Mouse (Mus musculus): ENCODE results near the gene Pknox2.

Gene Pknox2

DNA sequence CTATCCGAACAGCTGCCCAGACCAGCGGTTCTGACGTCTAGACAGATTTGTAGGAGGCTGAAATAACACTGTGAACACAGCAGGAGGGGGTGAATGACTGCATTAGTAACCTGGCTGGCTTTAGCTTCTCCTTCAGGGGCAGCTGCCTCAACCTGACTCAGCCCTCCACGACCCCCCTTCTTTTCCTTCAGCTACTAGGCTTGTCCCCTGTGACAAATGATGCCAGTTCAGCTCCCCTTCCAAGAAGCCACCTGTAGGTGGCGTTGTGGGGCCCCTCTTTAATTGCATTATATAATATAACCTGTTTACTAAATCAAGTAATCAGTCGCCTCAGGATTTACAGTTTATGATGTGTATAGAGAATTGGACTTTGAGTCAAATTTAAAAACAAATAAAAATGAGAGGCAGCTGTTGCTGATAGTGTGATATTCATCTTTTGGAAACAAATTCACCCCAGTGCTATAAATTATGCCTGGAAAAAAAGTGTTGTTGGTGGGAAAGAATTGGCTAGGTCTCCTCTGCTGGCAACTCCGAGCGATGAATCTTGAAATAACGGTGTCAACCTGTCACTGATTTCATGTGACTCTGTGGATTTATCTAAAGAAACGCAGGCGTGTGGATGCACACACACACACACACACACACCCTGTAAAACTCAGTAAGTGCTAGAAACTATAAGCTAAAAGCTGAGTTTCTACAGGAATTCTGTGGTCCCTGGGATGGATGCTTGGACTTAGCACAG lies 173.6 kb downstream of the Pknox2 start:
- peak; percentile 64 to 74 for DNase-seq

DNA sequence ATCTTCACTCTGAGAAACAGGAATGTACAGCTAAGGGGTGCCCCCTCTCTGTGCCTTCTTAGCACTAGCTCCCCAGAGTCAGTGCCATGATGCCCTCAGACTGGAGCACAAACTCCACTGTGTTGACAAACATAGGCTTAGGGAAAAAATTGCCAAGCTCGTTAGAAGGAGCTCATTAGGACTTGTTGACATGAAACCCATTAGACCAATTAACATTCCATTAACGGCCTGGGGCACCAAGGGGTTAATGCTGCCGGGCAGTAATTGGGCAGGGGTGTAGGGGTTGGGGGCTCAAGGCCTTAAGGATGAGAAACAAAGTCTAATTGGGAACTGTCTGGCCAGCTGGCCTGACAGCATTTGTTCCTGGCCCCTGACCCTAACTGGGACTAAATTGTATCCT lies 175.1 kb downstream of the Pknox2 start:
- DNase-seq: no peak

DNA sequence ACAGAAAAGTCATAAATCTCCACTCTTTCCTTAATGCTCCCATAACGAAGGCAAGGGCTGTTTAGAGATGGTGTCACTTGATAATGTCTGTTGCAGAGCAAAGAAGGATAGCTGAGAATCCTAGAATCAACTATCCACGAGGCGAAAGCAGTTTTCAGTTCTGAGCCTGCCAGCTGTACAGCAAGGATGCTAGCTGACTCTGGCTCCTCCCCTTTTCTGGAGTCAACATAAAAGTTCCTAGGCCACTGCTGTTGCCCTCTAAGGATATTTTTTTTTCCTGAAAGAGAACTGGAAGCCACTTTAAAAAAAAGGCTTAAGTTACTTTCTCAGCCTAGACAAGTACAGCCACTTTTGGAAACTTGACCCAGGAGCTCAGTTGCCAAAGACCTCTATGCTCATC lies 176.1 kb downstream of the Pknox2 start:
- no peak for DNase-seq

DNA sequence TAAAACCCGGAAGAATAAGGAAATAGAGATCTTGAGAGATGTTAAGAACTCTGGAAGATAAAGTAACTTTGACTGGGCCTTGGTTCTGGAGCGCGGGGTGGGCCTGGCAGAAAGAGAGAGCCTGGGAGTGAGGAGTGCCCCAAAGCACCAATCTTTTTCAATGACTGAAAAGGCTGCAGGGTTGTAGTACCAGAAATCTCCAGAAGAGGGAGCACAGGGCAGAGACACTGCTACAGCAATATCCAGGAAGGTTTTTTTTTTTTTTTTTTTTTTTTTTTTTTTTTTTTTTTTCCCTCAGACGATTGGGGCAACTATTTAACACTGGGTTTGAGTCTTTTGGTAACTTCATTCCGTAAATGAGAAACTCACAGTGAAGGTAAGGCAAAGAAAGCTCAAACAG lies 176.6 kb downstream of the Pknox2 start:
- peak; percentile 87 to 90 for DNase-seq

DNA sequence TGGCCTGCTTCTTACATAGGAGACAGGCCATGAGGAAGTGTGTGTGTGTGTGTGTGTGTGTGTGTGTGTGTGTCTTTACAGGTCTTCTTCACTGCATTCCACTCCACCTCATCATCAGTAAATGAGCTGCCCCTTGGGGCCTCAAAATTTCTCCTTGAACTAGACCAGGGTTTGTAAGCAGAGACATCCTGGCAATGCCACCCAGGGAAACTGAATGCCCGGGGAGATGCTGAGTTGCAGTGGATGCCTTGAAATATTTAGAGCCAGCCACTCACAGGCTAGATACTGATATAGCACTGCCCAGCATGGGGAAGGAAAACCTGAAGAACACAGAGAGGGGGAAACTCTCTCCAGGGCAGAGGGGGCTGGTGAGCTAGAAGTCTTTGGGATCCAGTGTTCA lies 178.1 kb downstream of the Pknox2 start:
- DNase-seq: no peak

DNA sequence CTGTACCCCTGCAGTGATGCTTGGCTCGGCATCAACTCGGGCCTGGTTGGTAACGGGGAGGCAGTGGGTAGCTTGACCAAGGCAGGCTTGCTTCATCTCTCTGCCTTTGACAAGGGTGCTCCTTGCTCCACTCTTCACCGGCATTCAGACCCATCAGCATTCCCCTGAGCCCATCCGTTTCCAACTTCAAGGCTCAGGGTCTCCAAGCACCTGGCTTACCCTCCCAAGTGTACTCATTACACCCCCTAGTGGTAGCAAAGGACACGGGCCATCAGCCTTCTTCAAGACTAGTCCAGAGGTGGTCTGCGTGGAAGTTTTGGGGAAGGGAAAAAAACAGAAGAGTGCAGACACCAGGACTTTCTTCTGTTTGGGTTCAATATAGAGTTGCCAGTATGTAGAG lies 178.5 kb downstream of the Pknox2 start:
- DNase-seq: peak; percentile 65 to 73

DNA sequence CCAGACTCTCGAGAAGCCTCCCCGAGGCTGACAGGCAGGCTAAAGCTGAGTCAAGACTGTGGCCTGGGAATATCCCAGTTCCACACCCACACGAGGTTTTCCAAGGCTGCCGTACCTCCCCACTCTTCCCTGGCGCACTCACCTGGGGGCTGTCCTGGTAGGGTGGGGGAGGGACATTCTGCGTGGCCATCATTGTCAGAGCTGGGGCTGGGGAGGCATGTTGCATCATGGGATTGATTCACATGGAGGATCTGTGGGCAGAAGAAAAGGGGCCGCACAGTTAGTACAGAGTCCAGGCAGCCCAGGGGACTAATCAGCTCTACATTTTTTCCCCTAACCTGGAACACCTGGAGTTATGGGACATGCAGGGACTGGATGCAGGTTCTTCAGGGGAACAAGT lies 179.0 kb downstream of the Pknox2 start:
- DNase-seq: no peak

DNA sequence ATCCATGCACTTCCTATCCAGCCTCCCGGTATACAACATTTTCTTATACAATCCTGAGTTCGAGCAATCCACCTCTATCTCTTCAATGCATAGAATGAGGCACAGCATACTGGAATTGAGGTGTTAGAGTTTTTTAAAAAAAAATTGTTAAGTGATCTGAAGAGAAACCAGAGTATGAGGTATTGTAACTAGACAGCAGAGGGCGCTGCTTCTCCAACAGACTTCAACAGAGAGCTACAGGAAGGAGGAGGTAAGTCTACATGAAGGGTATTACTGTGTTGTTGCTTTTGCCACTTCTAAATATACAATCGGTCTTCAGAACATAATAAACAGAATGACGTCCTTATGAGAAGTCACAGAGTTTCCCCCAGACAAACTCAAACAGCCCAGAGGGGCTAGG lies 181.5 kb downstream of the Pknox2 start:
- DNase-seq: peak; percentile 55 to 71

DNA sequence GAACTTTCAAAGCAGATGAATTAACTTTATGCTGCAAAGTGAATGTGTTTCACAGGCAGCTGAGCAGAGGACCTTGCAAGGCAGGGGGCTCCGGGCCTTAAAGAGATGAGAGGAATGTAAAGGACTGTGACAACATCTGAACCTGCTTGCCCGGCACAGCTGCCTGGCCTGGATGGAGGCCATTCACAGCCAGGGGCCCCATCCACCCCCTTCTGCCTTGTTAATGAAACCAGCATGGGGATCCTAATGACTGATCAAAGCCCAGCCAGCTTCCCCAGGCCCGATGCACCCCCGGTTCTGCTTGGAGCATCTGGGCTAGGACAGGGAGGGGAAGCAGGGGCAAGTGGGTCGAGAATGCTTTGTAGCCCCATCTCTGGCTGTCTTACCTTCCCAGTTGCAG lies 183.0 kb downstream of the Pknox2 start:
- no peak for DNase-seq

DNA sequence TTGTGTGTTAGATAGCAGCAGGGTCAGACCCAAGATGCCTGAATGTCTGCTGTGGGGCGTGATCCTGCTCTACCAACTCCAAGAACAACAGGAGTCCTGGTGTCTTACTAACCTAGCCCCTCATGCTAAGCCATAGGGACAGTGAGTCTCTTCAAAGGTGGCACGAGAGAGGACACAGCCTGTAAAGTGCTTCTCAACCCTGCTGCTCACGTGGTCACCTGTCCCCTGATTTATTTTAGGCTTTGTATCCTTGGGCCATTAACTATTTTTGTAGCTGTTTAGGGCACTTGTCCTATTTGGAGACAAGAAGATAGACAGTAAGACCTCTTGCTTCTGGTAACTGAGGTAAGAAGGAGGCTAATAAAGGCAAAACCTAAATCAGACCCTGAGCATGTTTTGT lies 183.7 kb downstream of the Pknox2 start:
- no peak for DNase-seq

DNA sequence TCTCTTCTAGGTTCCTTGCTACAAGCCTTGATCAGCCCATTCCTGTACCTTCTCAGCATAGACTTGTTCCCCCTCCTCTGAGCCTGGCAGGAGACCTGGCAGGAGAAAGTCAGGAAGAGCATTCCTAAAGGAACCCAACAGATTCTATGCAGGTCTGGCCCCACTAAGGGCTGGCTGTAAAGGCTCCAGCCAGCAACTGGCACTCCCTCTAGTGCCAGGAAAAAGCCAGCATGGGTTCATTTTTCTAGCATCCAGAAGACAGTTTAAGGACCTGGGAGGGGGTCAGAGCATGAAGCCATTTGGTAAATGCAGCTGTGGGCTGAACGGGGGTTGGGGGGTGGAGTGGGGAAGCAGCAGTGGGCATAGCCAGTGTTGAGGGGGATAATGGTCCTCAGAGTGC lies 185.3 kb downstream of the Pknox2 start:
- DNase-seq: no peak

DNA sequence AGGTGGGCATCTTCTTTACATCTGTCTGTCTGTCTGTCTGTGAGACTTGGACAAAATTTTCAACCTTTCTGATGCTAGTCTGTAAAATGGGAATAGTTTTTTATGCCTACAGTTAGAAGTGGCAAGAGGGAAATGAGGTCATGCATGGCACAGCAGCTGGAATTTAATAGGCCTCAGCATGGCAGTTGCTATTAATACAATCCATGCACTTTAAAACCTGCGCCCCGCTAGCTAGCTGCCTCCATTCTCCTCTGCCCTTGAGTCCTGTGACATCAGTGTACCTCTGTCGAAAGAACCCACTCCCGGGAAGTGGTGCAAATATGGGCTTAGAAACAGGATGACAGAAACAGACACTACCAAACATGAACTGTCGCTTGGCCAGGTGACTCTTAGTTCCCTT lies 186.1 kb downstream of the Pknox2 start:
- DNase-seq: no peak

DNA sequence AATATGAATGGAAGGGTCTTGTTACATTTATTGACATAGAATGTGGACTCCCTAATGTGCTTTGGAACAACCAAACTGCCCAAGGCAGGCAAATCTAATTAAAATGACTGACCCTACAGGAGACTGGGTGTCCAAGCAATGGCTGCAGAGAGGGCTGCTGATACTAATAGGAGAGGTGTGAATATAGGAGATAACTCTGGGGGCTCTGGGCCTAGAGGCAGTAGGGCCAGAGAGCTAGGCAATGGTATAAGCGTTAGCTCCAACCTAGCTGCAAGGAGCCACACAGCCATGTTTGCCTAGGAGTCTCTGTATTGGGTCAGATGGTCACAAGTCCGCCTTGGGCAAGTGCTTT lies 196.1 kb downstream of the Pknox2 start:
- DNase-seq: no peak

DNA sequence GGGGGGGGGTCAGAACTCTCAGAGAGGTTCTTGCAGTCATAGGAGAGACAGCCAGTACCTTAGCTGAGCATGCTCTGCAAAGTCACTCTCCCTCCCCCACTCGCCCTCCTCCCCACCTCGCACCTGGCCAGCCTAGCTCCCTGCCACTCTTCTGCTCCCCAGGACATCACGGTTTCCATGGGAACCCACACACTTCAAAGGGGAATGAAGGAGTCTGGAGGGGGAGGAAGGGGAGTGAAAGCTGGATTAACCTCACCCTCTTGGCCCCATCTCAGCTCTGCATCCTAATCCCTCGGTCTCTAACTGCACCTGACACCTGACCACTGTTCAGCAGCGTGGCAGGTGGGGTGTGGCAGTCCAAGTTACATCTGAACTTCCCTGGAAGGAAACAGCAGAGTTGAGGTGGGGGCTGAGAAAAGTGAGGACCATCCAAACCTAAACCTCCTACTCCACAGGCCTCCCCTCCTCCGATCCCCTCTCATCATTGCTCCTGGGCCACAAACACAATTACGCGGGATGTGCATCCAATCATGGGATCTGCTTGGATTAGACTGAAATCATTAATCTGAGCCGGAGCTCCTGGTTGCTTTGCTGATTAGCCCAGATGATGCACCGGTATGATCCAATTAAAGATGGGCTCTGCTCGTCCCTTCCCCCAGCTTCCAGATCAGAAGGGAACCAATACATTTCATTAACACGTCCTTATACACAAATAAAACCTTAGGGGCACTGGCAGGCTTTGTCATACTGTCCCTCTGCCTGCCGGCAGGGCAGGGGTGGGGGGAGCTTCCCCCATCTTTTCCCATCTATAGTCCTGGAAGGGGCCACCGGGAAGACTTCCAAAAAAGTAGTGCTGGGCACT lies 196.7 kb downstream of the Pknox2 start:
- no peak for DNase-seq

DNA sequence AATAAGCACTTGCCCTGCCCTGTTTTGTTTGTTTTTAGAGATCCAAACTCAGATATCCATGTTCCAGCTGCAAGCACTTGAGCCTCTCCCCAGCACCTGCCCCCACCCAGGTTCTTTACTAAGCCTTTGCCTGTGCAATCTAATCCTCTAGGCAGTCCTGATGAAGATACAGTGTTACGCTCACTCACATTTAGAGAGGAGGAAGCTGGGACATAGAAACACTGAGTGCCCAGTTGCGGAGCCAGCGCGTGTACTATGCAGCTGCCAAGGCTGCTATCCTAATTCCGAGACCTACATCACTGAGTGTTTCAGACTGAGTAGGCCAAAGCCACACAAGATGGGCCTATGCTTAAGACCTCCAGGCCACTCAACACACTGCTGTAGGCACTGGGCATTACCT lies 199.0 kb downstream of the Pknox2 start:
- no peak for DNase-seq

DNA sequence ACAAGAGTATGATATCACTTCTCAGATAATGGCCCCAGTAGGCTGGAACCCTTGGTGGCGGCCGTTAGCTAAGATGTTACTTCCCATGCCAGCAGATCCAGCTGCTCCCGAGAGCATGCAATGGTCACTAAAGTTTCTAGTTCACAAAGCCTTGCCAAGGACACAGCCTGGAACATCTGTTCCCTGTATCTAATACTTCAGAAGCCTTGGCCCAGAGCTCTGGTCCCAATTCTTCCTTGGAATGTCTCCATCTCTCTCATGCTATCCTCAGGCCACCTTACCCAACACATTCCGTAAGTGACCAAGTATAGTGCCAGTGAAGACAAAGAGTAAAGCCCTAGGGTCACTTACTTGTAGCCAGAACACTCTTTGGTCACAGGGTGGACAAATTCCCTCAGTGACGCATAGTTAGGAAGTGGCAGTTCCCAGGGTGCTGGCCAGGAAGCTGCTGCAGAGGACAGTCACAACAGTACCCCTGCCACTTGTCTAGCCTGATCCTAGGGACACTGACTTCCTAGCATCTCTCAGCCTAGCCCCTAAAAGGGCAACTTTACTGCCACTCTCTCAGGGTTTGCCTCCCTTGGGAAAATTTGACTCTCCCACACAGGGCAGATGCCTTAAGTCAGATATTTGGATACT lies 200.0 kb downstream of the Pknox2 start:
- no peak for DNase-seq

DNA sequence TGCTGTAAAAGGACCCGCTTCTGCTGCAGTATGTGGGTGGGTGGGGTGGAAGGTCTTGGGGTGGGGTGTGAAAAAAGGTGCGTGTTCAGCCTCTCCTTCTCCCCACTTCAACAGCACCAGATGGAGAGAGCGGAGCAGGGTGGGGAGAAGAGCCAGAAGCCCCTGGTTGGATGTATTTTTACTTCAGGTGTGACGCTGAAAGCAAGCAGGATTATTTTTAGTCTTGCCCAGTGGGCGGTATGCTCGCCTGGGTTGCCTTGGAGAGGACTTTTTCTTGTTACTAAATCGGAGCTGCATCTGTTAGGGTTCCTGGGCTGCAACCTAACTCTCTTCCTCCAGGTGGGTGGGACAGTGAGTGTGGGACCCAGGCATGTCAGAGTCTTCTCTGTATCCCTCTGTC lies 202.4 kb downstream of the Pknox2 start:
- no peak for DNase-seq

DNA sequence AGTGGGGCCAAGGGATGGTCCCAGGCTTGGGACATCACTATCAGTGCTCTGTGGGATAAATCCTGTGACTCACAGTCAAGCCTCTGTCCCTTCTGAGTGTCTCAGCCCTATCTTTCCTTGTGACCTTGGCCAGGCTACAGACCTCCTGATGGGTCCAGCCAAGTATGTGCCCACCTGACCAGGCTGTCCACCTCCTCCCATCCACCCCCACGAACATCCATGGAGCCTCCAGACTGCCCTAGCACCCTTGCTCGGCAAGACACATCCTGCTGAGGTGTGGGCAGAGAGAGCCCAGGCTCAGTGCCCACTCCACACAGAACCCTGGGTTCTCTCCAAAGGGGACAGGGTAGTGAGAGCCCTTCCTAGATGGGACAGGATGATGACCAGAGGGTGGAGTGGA lies 204.6 kb downstream of the Pknox2 start:
- no peak for DNase-seq

DNA sequence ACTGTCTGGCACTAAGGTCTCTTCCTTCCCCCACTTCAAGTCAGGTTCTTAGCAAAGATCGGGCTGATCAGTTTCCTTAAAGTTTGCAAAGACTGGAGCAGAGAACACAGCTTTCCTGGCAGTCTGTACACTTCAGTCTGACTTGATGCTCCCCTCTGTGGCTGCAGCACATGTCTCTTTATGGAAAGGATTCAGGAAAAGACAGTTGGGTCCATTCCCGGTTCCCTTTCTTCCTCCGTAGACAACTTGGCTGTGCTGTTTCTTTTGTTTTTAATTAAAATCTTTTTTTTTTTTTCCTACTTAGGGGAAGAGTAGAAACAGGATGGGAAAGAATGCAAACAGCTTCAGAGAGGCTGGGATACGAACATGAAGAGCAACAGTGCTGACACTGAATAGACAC lies 205.1 kb downstream of the Pknox2 start:
- no peak for DNase-seq

DNA sequence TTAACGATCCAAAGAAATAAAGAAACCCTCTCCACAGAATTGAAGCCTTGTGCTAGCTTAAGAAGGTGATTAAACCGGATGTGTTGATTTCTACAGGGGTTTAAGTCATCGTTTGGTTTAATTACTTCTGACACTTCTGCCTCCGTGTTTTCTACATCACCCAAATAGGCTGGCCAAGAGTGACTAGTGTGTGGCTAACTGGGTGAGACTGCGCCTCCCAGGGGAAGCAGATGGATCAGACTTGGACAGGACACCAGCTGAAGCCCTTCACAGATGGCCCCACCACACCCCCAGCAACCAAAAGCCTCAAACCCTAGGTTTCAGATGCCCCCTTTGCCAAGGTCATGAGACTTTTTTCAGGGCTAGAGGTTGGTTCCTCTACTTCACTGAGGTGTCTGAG lies 205.6 kb downstream of the Pknox2 start:
- DNase-seq: no peak

DNA sequence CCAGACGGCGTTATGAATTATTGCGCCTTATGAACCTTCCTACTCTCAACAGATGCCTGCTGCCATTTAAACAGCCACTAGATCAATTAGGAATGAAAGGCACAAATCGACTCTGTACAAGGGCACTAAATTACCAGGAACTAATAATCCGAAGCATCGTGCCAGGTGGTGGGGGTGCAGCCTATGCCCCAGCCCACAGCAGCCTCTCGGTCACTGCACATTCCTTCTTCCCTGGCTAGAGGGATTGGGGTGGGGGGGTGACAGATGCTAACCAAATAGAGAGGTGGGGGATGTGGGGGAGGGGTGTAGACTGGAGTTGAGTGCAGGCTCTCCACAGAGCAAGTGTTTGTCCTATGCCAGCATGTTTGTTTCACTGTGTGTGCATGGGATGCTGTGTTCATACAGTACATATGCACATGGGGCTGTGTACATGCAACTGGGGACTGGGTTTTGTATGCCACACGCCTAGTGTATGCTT lies 208.6 kb downstream of the Pknox2 start:
- DNase-seq: peak in 1 of 2 experiments; percentile 12

DNA sequence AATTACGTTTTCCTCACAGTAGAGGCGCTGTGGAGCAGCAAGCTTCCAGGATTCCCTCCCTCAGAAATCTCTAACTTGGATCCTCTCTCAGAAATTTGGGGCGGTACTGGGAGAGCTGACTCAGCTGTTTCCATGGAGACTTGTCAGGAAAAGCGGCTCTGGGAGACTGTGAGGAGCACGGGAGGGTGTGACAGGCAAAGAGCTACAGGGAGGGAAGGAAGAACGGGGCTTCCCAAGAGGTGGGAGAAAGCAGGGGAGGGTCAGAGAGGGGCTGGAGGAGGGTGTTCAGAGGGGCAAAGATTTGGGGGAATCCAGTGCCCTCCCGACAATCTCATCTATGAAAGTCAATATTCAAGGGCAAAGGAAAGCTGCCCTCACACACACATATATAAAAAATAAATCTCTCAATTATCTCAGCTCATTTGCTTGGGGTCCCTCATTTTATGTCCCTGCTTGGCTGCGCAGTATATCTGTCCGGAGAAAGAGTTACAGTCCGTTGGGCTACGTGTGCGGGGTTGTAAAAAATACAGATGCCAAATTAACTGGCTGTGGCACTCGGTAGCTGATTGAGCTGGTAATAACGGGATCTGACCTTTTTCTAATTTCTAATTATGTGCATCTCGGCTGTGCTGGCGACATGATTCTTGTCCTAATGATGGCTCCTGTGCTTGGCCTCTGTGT lies 213.3 kb downstream of the Pknox2 start:
- peak; percentile 80 to 83 for DNase-seq
